Mouse (Mus musculus): ENCODE measurements around the gene Ankrd44.

GRCm38 (mm10) chr1:54872857-54873616 is 53.1 kb downstream of the Ankrd44 start:
- TF ChIP-seq CTCF (IDR thresholded peaks at IDR 0.05) (no peak), EP300 (IDR thresholded peaks at IDR 0.05; ENCODE audit: insufficient read depth, low read depth, low read length) (no peak)

Measured in heart, adult 2 months (tissue).